In the genomic region with DNA sequence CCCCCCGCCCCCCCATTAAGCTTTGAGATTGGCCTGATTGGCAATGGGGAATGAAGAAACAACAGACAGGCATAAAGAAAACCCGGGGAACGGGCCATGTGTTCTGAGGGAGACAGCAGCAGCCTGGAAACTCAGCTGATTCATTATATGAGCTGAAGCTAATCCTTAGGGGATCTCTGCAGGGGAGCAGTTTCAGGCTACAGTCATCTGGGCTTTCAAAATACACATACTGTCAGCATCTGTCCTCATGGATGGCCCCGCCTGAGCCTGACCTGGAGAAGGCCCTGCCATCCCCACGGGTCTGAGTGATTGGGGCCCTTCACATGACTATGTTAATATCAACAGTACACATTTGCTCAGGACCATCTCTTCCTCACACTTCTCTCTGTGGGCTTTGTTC, we compare ENCODE assay signal across 19 mouse cellular contexts. TPM values are rescaled to one million over a fixed set of nuclear protein-coding genes. Genes with fewer than 3 reads are reported as not detected.
DNase-seq lines count a peak whose midpoint lies in the region; ATAC-seq lines count a peak whose summit lies in the region.
"Had no signal": no experiment of that assay in that cellular context is flagged by ENCODE, and none has a peak within 500 bp of the region (broad histone marks: within the 10 kb centered on the region; RNA-seq: fewer than 3 reads in every experiment).

No protein-coding gene starts in this region.

- no peak overlapping the region for H3K4me2 ChIP-seq in midbrain, embryonic 13.5 days (replicated peaks)
- H3K4me2 ChIP-seq in embryonic facial prominence, embryonic 14.5 days (ENCODE audit: low read depth, low read length), result no peak overlapping the region
- H3K4me2 ChIP-seq: hindbrain, embryonic 13.5 days had no signal

- 52% methylated on average over 5 of the region's 5 CpGs for WGBS in midbrain, embryonic 13.5 days
- WGBS in midbrain, embryonic 10.5 days, result 63% methylated on average over 5 of the region's 5 CpGs
- WGBS in embryonic facial prominence, embryonic 14.5 days, result 32% methylated on average over 5 of the region's 5 CpGs
- WGBS in forebrain, embryonic 10.5 days, result 60% methylated on average over 5 of the region's 5 CpGs

- no peak for DNase-seq in midbrain, embryonic 10.5 days (ENCODE audit: low spot score)
- DNase-seq in MN1 (ENCODE audit: low spot score), result peak; percentile 47
- peak; percentile 48 for DNase-seq in embryonic facial prominence, embryonic 14.5 days (ENCODE audit: low spot score)
- no peak for DNase-seq in cerebellum, postnatal 25 days
- DNase-seq in forebrain, embryonic 10.5 days (ENCODE audit: extremely low spot score, low spot score), result no peak
- DNase-seq in kidney, adult 9 months, result no peak
- DNase-seq: adrenal gland, postnatal 14 days; cerebellum, adult 11-12 months; cerebellum, adult 9-10 months; cerebellum, postnatal 36 days; heart, adult 18-20 months; heart, postnatal 10 days; heart, postnatal 4 days had no signal

- H3K4me1 ChIP-seq in midbrain, embryonic 13.5 days (replicated peaks), result peaks cover 30% of the 10 kb centered on the region
- peaks cover 27% of the 10 kb centered on the region for H3K4me1 ChIP-seq in midbrain, embryonic 10.5 days
- H3K4me1 ChIP-seq in embryonic facial prominence, embryonic 14.5 days (ENCODE audit: control insufficient read depth, insufficient read depth, low read length), result peaks cover 10% of the 10 kb centered on the region
- peaks cover 28% of the 10 kb centered on the region for H3K4me1 ChIP-seq in forebrain, embryonic 10.5 days

- no peak for ATAC-seq in midbrain, embryonic 13.5 days
- no peak for ATAC-seq in embryonic facial prominence, embryonic 14.5 days (ENCODE audit: low read depth)
- ATAC-seq: forebrain, embryonic 14.5 days; hindbrain, postnatal 0 days had no signal

- no peak overlapping the region for H3K4me3 ChIP-seq in midbrain, embryonic 13.5 days (replicated peaks)
- H3K4me3 ChIP-seq in midbrain, embryonic 10.5 days, result no peak overlapping the region
- H3K4me3 ChIP-seq in embryonic facial prominence, embryonic 14.5 days (ENCODE audit: low read depth, low read length), result no peak overlapping the region
- H3K4me3 ChIP-seq in forebrain, embryonic 10.5 days, result no peak overlapping the region
- H3K4me3 ChIP-seq: heart, embryonic 10.5 days; hindbrain, embryonic 13.5 days had no signal

- H3K9me3 ChIP-seq in midbrain, embryonic 13.5 days, result no peaks in the 10 kb centered on the region
- no peaks in the 10 kb centered on the region for H3K9me3 ChIP-seq in midbrain, embryonic 10.5 days (replicated peaks)
- H3K9me3 ChIP-seq in embryonic facial prominence, embryonic 14.5 days (ENCODE audit: control insufficient read depth, low read length), result no peaks in the 10 kb centered on the region
- H3K9me3 ChIP-seq in forebrain, embryonic 10.5 days, result no peaks in the 10 kb centered on the region
- H3K9me3 ChIP-seq: heart, embryonic 10.5 days; hindbrain, embryonic 13.5 days had no signal

- peaks cover 12% of the 10 kb centered on the region for H3K36me3 ChIP-seq in midbrain, embryonic 13.5 days
- H3K36me3 ChIP-seq in midbrain, embryonic 10.5 days, result peaks cover 8% of the 10 kb centered on the region
- peaks cover 20% of the 10 kb centered on the region for H3K36me3 ChIP-seq in embryonic facial prominence, embryonic 14.5 days (ENCODE audit: control insufficient read depth, insufficient read depth, low read length)
- peaks cover 15% of the 10 kb centered on the region for H3K36me3 ChIP-seq in forebrain, embryonic 10.5 days (replicated peaks)

- no peaks in the 10 kb centered on the region for H3K27me3 ChIP-seq in midbrain, embryonic 13.5 days
- H3K27me3 ChIP-seq in midbrain, embryonic 10.5 days (ENCODE audit: low read depth, poor library complexity, severe bottlenecking), result peaks cover 10% of the 10 kb centered on the region; the same call in 1 of the 2 replicates
- no peaks in the 10 kb centered on the region for H3K27me3 ChIP-seq in embryonic facial prominence, embryonic 14.5 days (replicated peaks; ENCODE audit: control insufficient read depth, insufficient read depth, low read length)
- peaks cover 17% of the 10 kb centered on the region for H3K27me3 ChIP-seq in forebrain, embryonic 10.5 days (ENCODE audit: poor library complexity, severe bottlenecking)
- H3K27me3 ChIP-seq: CH12.LX; hindbrain, embryonic 13.5 days had no signal

- no peak overlapping the region for H3K9ac ChIP-seq in midbrain, embryonic 13.5 days (replicated peaks)
- H3K9ac ChIP-seq in embryonic facial prominence, embryonic 14.5 days (ENCODE audit: low read depth, low read length), result 0 out of 2 replicates have a peak overlapping the region, but pooled peaks have one; percentile 46
- H3K9ac ChIP-seq: hindbrain, embryonic 13.5 days had no signal

- peak overlapping the region; percentile 36; the same call in 1 of the 2 replicates for H3K27ac ChIP-seq in midbrain, embryonic 13.5 days
- no peak overlapping the region for H3K27ac ChIP-seq in midbrain, embryonic 10.5 days (replicated peaks)
- H3K27ac ChIP-seq in embryonic facial prominence, embryonic 14.5 days (replicated peaks; ENCODE audit: low read depth, low read length), result no peak overlapping the region
- H3K27ac ChIP-seq in forebrain, embryonic 10.5 days, result no peak overlapping the region
- H3K27ac ChIP-seq: heart, embryonic 10.5 days; hindbrain, embryonic 13.5 days; hindbrain, postnatal 0 days had no signal

RNA-seq across cellular contexts. Expression of a gene that starts 1.9 kb away (rescaled TPM):
- 31.8 and 33.4 TPM in 2 replicates for polyA plus RNA-seq in midbrain, embryonic 13.5 days (2015; fragmentation: Nextera tagmentation; extraction: Ambion mirVana)
- polyA plus RNA-seq in midbrain, embryonic 10.5 days (2016; fragmentation: Nextera tagmentation; extraction: Ambion mirVana), result 67.6 and 69.1 TPM in 2 replicates
- polyA plus RNA-seq in embryonic facial prominence, embryonic 14.5 days (2014; fragmentation: Nextera tagmentation; extraction: Ambion mirVana), result 175 and 190 TPM in 2 replicates
- polyA plus RNA-seq in forebrain, embryonic 10.5 days (2016; fragmentation: Nextera tagmentation; extraction: Ambion mirVana), result 46.9 and 50.9 TPM in 2 replicates

RNA-seq across cellular contexts. Expression of a gene that starts 3.5 kb away (rescaled TPM):
- 5.2 and 5.7 TPM in 2 replicates for polyA plus RNA-seq in midbrain, embryonic 13.5 days (2015; fragmentation: Nextera tagmentation; extraction: Ambion mirVana)
- 1.7 and 2.7 TPM in 2 replicates for polyA plus RNA-seq in midbrain, embryonic 10.5 days (2016; fragmentation: Nextera tagmentation; extraction: Ambion mirVana)
- polyA plus RNA-seq in embryonic facial prominence, embryonic 14.5 days (2014; fragmentation: Nextera tagmentation; extraction: Ambion mirVana), result 0.85 and 1.5 TPM in 2 replicates
- polyA plus RNA-seq in forebrain, embryonic 10.5 days (2016; fragmentation: Nextera tagmentation; extraction: Ambion mirVana), result 1.1 and 1.4 TPM in 2 replicates

RNA-seq across cellular contexts. Expression of a gene that starts 11.4 kb away (rescaled TPM):
- polyA plus RNA-seq in midbrain, embryonic 13.5 days (2015; fragmentation: Nextera tagmentation; extraction: Ambion mirVana), result 183 and 192 TPM in 2 replicates
- 98.0 and 111 TPM in 2 replicates for polyA plus RNA-seq in midbrain, embryonic 10.5 days (2016; fragmentation: Nextera tagmentation; extraction: Ambion mirVana)
- 75.0 and 99.0 TPM in 2 replicates for polyA plus RNA-seq in embryonic facial prominence, embryonic 14.5 days (2014; fragmentation: Nextera tagmentation; extraction: Ambion mirVana)
- 93.1 TPM in 2 replicates for polyA plus RNA-seq in forebrain, embryonic 10.5 days (2016; fragmentation: Nextera tagmentation; extraction: Ambion mirVana)

RNA-seq across cellular contexts. Expression of a gene that starts 14.2 kb away (rescaled TPM):
- 6.9 and 9.7 TPM in 2 replicates for polyA plus RNA-seq in midbrain, embryonic 13.5 days (2015; fragmentation: Nextera tagmentation; extraction: Ambion mirVana)
- 5.5 and 6.0 TPM in 2 replicates for polyA plus RNA-seq in midbrain, embryonic 10.5 days (2016; fragmentation: Nextera tagmentation; extraction: Ambion mirVana)
- 5.7 and 6.1 TPM in 2 replicates for polyA plus RNA-seq in embryonic facial prominence, embryonic 14.5 days (2014; fragmentation: Nextera tagmentation; extraction: Ambion mirVana)
- polyA plus RNA-seq in forebrain, embryonic 10.5 days (2016; fragmentation: Nextera tagmentation; extraction: Ambion mirVana), result 5.5 and 6.7 TPM in 2 replicates

RNA-seq across cellular contexts. Expression of a gene that starts 16.4 kb away (rescaled TPM):
- polyA plus RNA-seq in midbrain, embryonic 13.5 days (2015; fragmentation: Nextera tagmentation; extraction: Ambion mirVana), result 52.1 and 53.2 TPM in 2 replicates
- 41.3 and 47.0 TPM in 2 replicates for polyA plus RNA-seq in midbrain, embryonic 10.5 days (2016; fragmentation: Nextera tagmentation; extraction: Ambion mirVana)
- polyA plus RNA-seq in embryonic facial prominence, embryonic 14.5 days (2014; fragmentation: Nextera tagmentation; extraction: Ambion mirVana), result 38.0 and 39.6 TPM in 2 replicates
- polyA plus RNA-seq in forebrain, embryonic 10.5 days (2016; fragmentation: Nextera tagmentation; extraction: Ambion mirVana), result 40.9 and 42.9 TPM in 2 replicates

Comparison
In these comparisons a context has a peak if more than half of its experiments do, and no peak if none do; other contexts are left out.
1. DNase-seq: peak in MN1 (single experiment) and embryonic facial prominence, embryonic 14.5 days (single experiment); none in midbrain, embryonic 10.5 days (single experiment), cerebellum, postnatal 25 days (0 of 2), forebrain, embryonic 10.5 days (single experiment) and kidney, adult 9 months (single experiment).